Mouse (Mus musculus) ES-E14 (cell line): ENCODE data around the gene Cox17.

Experiments
- CHD2 ChIP-seq: IDR thresholded peaks from 2 replicates; pipeline ENCODE4 v1.6.1; 2014; ENCODE audit warnings: mild to moderate bottlenecking, low read depth, low read length, inconsistent platforms
- HCFC1 ChIP-seq: IDR thresholded peaks from 2 replicates; pipeline ENCODE4 v1.6.1; 2012; ENCODE audit warnings: low read length, inconsistent platforms, borderline replicate concordance; ENCODE audit not compliant: insufficient read depth
- MAFK ChIP-seq: IDR thresholded peaks from 2 replicates; pipeline ENCODE4 v1.6.1; 2014; ENCODE audit warnings: mild to moderate bottlenecking, low read depth, low read length, inconsistent platforms; ENCODE audit not compliant: insufficient read depth
- ZC3H11A ChIP-seq: IDR thresholded peaks from 2 replicates; pipeline ENCODE4 v1.6.1; 2012; ENCODE audit warnings: low read depth, mild to moderate bottlenecking, inconsistent platforms, low read length, borderline replicate concordance
- ZNF384 ChIP-seq: IDR thresholded peaks from 2 replicates; pipeline ENCODE4 v1.6.1; 2012; ENCODE audit warnings: low read depth, low read length, inconsistent platforms

DNA sequence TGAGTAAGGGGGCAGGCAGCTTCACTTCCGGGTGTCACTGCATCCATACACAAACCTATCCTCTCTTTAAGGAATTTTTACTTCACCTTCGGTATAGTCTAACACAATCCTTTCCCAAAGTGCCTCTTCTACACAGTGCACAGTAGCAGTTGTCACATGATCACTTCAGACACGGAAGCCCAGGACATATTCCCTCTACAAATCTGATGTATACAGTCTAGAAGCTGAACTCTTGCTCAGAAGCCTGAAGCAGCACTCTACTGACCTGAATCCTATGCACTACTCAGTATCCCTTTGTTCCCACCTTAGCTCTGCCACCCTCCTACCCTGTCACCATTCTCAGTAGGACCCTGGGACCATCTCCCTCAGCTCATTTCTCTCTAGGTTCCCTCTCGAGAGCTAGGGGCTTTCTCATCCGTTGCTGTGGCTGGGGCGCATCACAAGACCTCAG, 38.4 kb downstream of the Cox17 start:
- no peak for TF ChIP-seq ZC3H11A
- TF ChIP-seq HCFC1: no peak
- no peak for TF ChIP-seq CHD2
- no peak for TF ChIP-seq MAFK
- no peak for TF ChIP-seq ZNF384
